Mouse (Mus musculus) adrenal gland, postnatal 25 days (tissue): ENCODE measurements around the gene Abcb1b. TPM values are rescaled to one million over a fixed set of nuclear protein-coding genes. Genes with fewer than 3 reads are reported as not detected.

Source experiments
- total RNA-seq: library from RNA; stranded (reverse); gene quantifications from 2 replicates; pipeline ENCODE4 v1.2.3, GENCODE M21; 2021

Gene Abcb1b
- total RNA-seq, 1 experiment from 2014 or later, result 2,571 TPM

Other genes with a start within 250 kb of the Abcb1b start
- 4.9 and 6.4 TPM in 2 replicates for gene Rundc3b, start 175.2 kb upstream of the Abcb1b start, total RNA-seq
- 48.1 and 56.1 TPM in 2 replicates for gene Abcb1a, start 138.1 kb upstream of the Abcb1b start, total RNA-seq
- gene Abcb4, start 95.6 kb downstream of the Abcb1b start, total RNA-seq, result 3.8 and 5.8 TPM in 2 replicates
- 40.1 and 49.5 TPM in 2 replicates for gene Crot, start 199.2 kb downstream of the Abcb1b start, total RNA-seq